Mouse (Mus musculus): ENCODE data around the gene Gng4.

- TF ChIP-seq NELFE (IDR thresholded peaks at IDR 0.05; ENCODE audit: low read depth, low read length): no peak
- TF ChIP-seq BHLHE40 (IDR thresholded peaks at IDR 0.05; ENCODE audit: borderline replicate concordance, low read depth, low read length): no peak
- peak; percentile 70 for TF ChIP-seq ETS1 (IDR thresholded peaks at IDR 0.05; ENCODE audit: low read depth, low read length)
- TF ChIP-seq CTCF (IDR thresholded peaks at IDR 0.05 in 2 of 3, conservative IDR thresholded peaks at IDR 0.05 in 1 of 3; ENCODE audit: control insufficient read depth in 1 of 3, insufficient read depth in 1 of 3, low read depth in 2 of 3, low read length in 3 of 3, poor library complexity in 1 of 3, severe bottlenecking in 1 of 3): no peak
- TF ChIP-seq HCFC1 (IDR thresholded peaks at IDR 0.05; ENCODE audit: low read depth, low read length): no peak
- no peak for TF ChIP-seq MAZ (IDR thresholded peaks at IDR 0.05; ENCODE audit: low read depth, low read length)
- peak; percentile 76 to 78 for TF ChIP-seq EP300 (IDR thresholded peaks at IDR 0.05; ENCODE audit: low read depth in 1 of 2, low read length in 2 of 2)
- no peak for TF ChIP-seq RAD21 (IDR thresholded peaks at IDR 0.05; ENCODE audit: low read depth, low read length)
- TF ChIP-seq USF1 (IDR thresholded peaks at IDR 0.05; ENCODE audit: low read depth, low read length): no peak
- TF ChIP-seq ZNF384 (IDR thresholded peaks at IDR 0.05; ENCODE audit: low read depth, low read length): no peak
- no peak for TF ChIP-seq GABPA (IDR thresholded peaks at IDR 0.05; ENCODE audit: low read depth, low read length)
- no peak for TF ChIP-seq POLR2A (IDR thresholded peaks at IDR 0.05; ENCODE audit: control insufficient read depth in 1 of 2, insufficient read depth in 1 of 2, low read depth in 1 of 2, low read length in 2 of 2, poor library complexity in 1 of 2)
These were observed 63.3 kb downstream of the Gng4 start for GRCm38 (mm10) chr13:13847075-13847599.

All from MEL (cell line).